Mouse (Mus musculus) mouse embryonic stem cell (cell line): ENCODE measurements around the gene Atp8a1.

ENCODE experiments used
- in situ Hi-C, 2 experiments: fragments of 300-500 bp; cut with MboI; formaldehyde crosslinking; loops; 1 replicate in 1 of 2; 3 replicates in 1 of 2; pipeline ENCODE4 v1.14.3; 2019 to 2020; ENCODE audit warnings: low sequenced_read_pairs in 2 of 2, low pct_unique_long_range_greater_than_20kb in 1 of 2, mixed read lengths in 1 of 2; ENCODE audit not compliant: unreplicated experiment in 1 of 2

Gene Atp8a1

GRCm38 (mm10) chr5:67847253-67848165 is at the start of gene Atp8a1:
TSS of gene Atp8a1 (minus strand) at chr5:67847434.
- in situ Hi-C loops, result no loop called here

- in situ Hi-C loops, result no loop called here
These were observed 37.4 kb upstream of the Atp8a1 start for GRCm38 (mm10) chr5:67884422-67885210.

- in situ Hi-C loops, result no loop called here
These were observed 36.4 kb upstream of the Atp8a1 start for GRCm38 (mm10) chr5:67883564-67884171.

- in situ Hi-C loops, result no loop called here
These were observed 24.2 kb upstream of the Atp8a1 start for GRCm38 (mm10) chr5:67871414-67871813.

GRCm38 (mm10) chr5:67866221-67866620 is 19.0 kb upstream of the Atp8a1 start:
- in situ Hi-C loops, result no loop called here

GRCm38 (mm10) chr5:67865670-67866069 is 18.4 kb upstream of the Atp8a1 start:
- in situ Hi-C loops, result no loop called here

GRCm38 (mm10) chr5:67864508-67865060 is 17.4 kb upstream of the Atp8a1 start:
- in situ Hi-C loops, result no loop called here

- in situ Hi-C loops, result no loop called here
These were observed 16.7 kb upstream of the Atp8a1 start for GRCm38 (mm10) chr5:67863950-67864391.

GRCm38 (mm10) chr5:67854963-67855606 is 7.9 kb upstream of the Atp8a1 start:
- in situ Hi-C loops, result no loop called here

GRCm38 (mm10) chr5:67852860-67853259 is 5.6 kb upstream of the Atp8a1 start:
- in situ Hi-C loops, result no loop called here

- in situ Hi-C loops, result no loop called here
These were observed 2.2 kb upstream of the Atp8a1 start for GRCm38 (mm10) chr5:67849411-67849810.

- in situ Hi-C loops, result no loop called here
These were observed 1.3 kb upstream of the Atp8a1 start for GRCm38 (mm10) chr5:67848511-67849014.

- in situ Hi-C loops, result no loop called here
These were observed 641 bp downstream of the Atp8a1 start for GRCm38 (mm10) chr5:67846361-67847224.

GRCm38 (mm10) chr5:67845190-67845691 is 2.0 kb downstream of the Atp8a1 start:
- in situ Hi-C loops, result no loop called here

- in situ Hi-C loops, result no loop called here
These were observed 3.2 kb downstream of the Atp8a1 start for GRCm38 (mm10) chr5:67844070-67844469.

GRCm38 (mm10) chr5:67842306-67842705 is 4.9 kb downstream of the Atp8a1 start:
- in situ Hi-C loops, result no loop called here

- in situ Hi-C loops, result no loop called here
These were observed 13.4 kb downstream of the Atp8a1 start for GRCm38 (mm10) chr5:67833841-67834240.
